Mouse (Mus musculus): ENCODE results near the gene Tspan18.

- TF ChIP-seq CTCF (IDR thresholded peaks at IDR 0.05; ENCODE audit: borderline replicate concordance, control insufficient read depth, extremely low read depth, insufficient read depth, low read length, poor library complexity) (peak; percentile 91), POLR2A (IDR thresholded peaks at IDR 0.05; ENCODE audit: control insufficient read depth, extremely low read depth, insufficient read depth, low read length, poor library complexity) (no peak)
Measured at GRCm38 (mm10) chr2:93198846-93199245, 135.5 kb downstream of the Tspan18 start.
